Mouse (Mus musculus) left cerebral cortex, adult 11 months (tissue): ENCODE results near the gene Sult5a1.
"Not testable (repeated sequence)": the region's sequence is repeated elsewhere in the genome, so short reads cannot be mapped to it uniquely, and the experiment has no call there.

Experiments
- DNase-seq: peaks from one replicate; pipeline ENCODE4 v3.0.0; 2022; ENCODE audit warnings: low spot score

Sult5a1 gene

DNA sequence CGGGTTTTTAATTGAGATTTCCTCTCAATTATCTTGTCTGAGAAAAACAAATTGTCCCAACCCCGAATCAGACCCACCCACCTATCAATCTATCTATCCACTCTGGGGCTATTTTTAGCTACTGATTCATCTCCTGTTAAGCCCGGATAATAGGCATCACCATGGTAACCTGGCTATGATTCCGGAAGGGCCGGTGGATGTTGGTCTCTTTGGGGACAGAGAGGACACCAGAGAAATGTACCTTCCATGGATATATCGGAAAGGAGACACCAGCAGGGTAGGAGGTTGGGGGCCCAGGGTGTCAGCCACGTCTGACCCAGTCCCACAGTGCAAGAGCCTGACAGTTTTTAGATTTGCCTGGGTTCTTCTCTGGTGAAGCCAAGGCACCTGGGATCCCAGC, 22.7 kb downstream of the Sult5a1 start:
- DNase-seq = no peak

DNA sequence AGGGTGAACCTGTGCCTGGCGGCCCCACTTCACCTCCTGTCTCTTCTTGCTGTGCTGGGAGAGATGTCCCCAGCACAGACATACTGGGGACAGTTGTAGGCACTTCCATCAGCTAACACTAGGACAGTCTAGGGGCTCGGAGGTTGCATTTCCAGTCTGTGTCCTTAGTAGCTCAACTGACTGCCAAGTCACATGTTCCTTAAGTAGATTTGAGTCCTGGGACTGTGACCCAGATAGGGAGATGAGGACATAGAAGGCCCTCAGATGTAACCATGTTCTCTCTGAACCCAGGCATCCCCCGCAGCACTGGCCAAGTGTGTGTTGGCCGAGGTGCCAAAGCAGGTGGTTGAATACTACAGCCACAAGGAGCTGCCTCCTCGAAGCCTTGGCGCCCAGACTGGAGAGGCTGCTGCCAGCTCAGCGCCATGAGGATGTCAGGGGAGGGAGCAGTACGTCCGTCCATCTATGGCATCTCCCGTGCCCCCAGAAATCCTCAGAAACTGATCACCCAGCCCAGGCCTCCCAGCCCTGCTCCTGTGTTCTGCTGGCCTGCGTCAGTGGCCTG, 23.9 kb downstream of the Sult5a1 start:
- DNase-seq = no peak

- no peak for DNase-seq
These were observed 25.2 kb downstream of the Sult5a1 start for GRCm38 (mm10) chr8:123132953-123133352.

- no peak for DNase-seq
These were observed 27.1 kb downstream of the Sult5a1 start for GRCm38 (mm10) chr8:123131041-123131440.

- DNase-seq = no peak
These were observed 31.8 kb downstream of the Sult5a1 start for GRCm38 (mm10) chr8:123126193-123126816.

- no peak for DNase-seq
These were observed 35.4 kb downstream of the Sult5a1 start for GRCm38 (mm10) chr8:123122670-123123069.

GRCm38 (mm10) chr8:123122059-123122458, 36.1 kb downstream of the Sult5a1 start:
- DNase-seq = no peak

DNA sequence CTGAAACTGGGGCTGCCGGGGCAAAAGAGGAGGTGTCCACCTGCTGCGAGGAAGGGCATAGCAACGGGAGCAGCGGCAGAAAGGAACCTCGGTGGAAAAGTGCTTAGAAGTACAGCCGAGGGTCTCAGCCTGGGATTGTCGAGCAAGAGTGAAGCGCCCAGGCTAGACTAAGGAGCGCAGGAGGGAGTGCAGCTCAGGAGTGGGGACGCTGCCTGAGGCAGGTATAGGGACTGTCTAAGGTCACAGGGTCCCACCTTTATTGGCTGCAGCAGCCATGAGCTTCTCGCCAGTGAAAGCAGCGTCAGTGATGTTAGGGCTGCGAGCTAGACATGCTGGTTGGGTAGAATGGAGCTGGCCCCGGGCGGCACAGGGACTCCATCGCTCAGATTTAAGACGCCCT, 40.4 kb downstream of the Sult5a1 start:
- DNase-seq = no peak

DNA sequence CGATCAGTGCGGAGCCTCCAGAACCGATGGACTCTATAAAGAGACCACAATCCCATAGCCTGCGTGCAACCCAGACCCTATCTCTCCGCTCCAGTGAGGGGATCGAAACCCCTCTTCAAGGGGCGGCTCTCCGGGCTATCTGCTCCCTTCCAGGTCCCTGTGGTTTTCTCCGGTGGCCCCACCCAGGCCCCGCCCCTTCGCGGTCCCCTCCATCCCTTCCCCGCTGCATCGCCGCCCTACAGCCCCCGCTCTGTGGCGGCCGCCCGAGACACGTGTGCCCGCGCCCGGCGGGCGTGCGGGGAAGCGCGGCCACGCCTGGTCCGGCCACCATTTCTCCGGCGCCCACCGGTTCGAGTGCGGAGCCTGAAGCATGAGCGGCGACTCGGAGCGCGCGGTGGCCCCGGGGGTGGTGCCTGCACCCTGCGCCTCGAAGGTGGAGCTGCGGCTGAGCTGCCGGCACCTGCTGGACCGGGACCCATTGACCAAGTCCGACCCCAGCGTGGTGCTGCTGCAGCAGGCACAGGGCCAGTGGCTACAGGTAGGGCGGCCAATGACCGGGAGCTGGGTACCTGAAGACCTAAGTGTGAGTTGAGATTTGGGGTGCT, 40.9 kb downstream of the Sult5a1 start, which contains the start of gene Cpne7:
TSS of gene Cpne7 (plus strand) at position 248 of the 605 bp plus-strand sequence.
- DNase-seq = no peak

DNA sequence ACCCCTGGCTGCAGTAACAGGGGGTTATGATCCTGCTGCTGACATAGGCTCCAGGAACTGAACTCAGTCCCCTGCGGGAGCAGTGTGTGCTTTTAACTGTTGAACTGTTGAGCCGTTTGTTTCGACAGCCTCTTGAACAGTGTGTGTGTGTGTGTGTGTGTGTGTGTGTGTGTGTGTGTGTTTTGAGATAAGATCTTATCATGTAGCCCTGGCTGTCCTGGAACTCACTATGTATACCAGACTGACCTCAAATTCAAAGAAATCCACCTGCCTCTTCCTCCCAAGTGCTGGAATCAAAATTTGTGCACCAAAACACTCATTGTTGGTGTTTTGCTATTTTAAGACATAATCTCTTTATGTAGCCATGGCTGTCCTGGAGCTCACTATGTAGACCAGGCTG, 43.5 kb downstream of the Sult5a1 start:
- no peak for DNase-seq

DNA sequence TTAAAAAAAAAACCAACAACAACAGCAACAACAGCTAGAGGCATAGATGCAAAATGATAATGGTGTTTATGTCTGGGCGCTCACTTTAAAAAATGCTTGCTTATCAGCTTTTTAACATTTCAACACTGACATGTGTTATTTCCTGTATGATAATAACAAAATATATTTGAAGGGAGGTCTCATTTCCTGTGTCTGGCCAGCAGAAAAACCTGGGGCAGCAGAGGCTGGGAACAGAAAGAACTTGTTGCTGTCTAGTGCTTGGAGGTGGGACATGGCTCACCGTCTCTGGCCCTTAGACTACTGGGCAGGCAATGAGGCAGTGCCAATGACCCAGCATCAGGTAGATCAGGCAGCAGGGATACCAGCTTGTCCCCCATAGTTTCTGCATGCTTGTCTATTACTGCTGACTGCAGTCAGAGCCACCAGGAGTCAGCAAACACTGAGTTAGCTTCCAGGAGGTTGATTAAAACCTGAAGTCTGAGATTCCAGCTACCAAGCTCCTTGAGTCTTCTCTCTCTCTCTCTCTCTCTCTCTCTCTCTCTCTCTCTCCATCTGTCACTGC, 44.1 kb downstream of the Sult5a1 start:
- DNase-seq = no peak

DNA sequence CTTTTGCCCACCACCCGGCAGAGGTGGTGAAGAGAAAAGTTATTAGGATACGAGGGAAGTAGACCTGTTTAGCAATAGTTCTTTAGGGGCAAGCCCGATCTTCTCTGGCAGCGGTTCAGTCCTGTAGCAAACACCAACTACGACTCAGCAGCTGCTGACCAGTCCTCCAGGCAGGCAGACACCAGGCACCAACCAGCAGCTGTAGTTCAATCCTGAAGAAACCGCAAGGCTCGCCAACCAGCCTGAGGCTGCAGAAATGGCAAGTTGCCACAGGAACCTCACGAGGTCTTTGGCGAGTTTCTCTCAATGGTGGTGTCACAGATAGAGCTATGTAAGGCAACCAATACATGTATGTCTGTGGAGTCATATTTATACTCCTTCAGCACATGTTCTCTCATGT, 45.2 kb downstream of the Sult5a1 start:
- no peak for DNase-seq

DNA sequence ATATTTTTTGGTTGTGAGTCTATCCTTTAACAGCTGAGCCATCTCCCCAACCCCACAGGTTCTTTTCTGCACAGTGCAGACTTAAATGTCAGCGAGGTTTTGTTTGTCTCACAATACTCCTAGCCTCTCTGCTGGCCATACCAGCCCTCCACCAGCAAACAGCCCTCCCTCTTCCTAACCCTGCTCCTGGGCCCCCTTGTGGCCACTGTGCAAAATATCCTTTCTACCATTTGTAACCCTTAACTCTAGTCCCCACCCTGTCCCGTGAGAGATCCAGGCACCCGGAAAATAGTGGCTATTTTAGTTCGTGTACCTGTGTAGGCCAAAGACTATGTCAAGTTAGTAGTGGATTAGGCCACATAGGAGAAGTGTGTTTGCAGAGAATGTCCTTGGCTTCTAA, 47.5 kb downstream of the Sult5a1 start:
- no peak for DNase-seq

- DNase-seq = no peak
These were observed 49.2 kb downstream of the Sult5a1 start for GRCm38 (mm10) chr8:123108953-123109352.

DNA sequence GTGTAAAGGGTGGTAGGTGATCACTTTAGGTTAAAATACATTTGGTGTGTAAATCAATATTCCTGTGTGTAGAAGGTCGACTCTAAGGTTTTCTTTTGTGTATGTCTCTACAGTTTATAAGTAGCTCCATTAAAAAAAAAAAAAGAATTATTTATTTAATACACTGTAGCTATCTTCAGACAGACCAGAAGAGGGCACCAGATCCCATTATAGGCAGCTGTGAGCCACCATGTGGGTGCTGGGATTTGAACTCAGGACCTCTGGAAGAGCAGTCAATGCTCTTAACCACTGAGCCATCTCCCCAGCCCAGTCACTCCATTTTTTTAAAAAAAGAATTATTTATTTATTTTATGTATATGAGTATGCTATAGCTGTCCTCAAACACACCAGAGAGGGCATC, 50.1 kb downstream of the Sult5a1 start:
- no peak for DNase-seq

DNA sequence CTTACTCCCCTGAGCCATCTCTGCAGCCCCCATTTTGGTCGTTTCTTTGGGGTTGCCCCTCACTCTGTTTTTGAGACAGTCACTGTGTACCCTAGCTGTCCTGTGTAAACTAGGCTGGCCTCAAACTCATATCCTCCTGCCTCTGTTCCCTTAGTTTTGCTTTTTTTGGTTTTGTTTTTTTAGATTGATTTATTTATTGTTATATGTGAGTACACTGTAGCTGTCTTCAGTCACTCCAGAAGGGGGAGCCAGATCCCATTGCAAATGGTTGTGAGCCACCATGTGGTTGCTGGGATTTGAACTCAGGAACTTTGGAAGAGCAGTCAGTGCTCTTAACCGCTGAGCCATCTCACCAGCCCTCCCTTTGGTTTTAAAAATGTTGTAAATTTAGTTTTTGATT, 51.6 kb downstream of the Sult5a1 start:
- no peak for DNase-seq

DNA sequence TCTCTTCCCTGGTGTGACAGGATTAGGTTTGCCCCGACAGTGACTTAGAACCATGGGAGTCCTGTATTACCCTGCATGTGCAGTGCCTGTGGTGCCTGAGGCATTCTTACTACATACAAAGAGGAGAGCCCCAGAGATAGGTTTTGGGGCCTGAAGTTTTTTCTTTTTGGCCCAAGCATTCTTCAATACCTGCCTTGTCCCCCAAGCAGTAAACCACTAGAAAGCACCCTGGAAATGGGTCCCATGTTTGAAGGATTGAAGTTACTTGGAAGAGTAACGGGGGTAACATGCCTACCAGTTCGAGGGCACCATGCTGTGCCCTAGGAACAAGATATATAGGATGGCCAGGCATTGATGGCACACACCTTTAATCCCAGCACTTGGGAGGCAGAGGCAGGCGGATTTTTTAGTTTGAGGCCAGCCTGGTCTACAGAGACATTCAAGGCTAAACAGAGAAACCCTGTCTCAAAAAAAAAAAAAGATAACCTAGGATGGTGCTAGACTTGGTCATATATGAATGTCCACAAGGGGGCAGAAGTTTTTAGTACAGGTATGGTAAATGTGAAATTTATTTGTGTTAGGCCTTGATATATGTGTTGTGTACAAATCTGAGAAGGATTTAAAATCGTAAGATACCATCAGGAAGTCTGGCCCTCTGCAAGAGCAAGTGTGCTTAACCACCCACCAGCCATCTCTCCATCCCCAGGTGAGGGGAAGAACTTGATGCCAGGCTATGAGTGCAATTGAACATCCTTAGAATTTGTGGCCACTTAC, 52.4 kb downstream of the Sult5a1 start:
- no peak for DNase-seq

DNA sequence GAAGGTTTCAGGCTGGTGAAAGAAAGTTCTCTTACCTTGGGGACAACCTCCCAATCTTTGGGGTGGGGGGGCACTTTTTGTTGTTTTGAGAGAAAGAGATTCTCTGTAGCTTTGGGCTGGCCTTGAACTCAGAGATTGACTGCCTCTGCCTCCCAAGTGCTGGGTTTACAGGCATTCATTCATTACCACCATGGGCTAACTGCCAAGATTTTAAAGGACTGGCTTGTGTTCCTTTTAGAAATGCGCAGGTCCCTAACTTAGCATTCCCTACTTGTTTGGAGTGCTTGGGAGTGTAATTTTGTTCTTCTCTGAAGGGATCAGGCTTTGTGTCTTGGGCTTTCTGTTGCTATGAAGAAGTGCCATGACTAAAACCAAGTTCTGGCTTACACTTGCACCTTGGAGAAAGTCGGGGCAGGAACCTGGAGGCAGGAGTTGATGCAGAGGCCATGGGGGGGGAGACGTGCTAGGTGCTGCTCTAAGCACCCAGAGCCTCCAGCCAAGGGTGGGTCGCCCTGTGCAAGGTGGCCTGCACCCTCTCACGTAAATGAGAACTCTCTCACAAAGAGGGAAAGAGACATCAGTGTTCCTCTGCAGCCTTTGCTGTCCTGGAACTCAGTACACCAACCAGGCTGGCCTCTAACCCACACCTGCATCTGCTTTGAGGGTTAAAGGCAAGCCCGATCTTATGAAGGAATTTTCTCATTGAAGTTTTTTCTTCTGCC, 53.9 kb downstream of the Sult5a1 start:
- DNase-seq = no peak

DNA sequence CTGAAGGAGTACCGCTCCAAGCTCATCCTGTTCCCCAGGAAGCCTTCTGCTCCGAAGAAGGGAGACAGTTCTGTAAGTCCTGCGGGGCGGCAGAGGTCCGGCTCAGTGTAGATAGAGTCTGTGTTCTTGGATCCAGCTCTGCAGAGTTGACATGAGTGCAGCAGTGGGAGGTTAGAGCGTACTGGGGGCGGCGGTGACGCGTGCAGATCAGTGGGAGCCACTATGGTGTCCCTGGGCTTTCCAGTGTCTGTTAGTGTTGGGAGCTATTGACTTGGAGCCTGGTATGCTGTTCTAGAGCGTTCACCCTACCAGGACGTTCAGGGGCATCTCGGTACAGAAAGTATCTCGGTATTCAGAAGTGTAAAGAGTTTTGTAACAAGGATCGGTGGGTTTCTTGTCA, 54.8 kb downstream of the Sult5a1 start:
- DNase-seq = no peak

GRCm38 (mm10) chr8:123102855-123103254, 55.3 kb downstream of the Sult5a1 start:
- DNase-seq = not testable (repeated sequence)

DNA sequence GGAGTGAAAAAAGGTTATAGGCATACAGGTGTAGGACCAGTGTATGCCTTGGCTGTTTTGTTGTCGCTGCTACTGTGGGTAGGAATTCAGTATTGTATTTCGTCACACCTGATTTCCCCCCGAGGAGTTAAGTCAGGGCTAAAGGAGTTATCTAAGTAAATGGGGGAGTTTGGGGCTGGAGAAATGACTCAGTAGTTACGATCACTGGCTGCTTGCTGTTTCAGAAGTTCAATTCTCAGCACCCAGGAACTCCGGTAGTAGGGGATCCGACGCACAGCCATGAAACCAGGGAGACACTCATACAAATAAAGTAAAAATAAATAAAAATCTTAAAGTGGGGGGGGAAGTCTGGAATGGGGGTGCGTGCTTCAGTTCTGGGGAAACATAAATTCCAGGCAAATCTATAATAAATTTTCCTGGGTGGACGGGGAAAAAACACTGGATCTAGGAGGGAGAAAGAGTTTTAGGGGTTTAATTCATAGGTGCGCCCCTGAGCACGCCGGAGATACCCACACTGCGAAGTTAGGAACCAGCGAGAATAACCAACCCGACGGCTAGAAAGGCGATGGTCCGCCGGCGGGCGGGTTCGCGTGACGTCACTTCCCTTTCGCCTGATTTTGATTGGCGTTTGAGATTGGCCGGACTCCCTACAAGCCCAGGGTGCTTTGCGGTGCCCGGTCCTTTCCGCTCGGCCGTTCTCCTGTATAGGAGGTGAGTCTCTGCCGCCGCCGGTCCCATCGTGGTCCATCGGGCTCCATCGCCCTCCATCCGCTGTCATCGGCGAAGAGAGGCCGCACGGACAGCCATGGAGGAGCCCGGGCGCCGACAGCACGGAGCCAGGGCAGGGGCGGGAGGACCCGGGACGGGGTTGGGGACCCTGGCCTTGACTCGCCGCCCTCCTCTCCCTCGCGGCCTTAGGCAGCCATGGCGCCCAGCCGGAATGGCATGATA, 56.1 kb downstream of the Sult5a1 start, which contains the start of gene Rpl13:
TSS of gene Rpl13 (plus strand) at position 616 of the 951 bp plus-strand sequence.
- DNase-seq = peak; percentile 95
